Mouse (Mus musculus) thymus, postnatal 4 days (tissue): ENCODE results near the gene Tmco4.
"Not testable (repeated sequence)": the region's sequence is repeated elsewhere in the genome, so short reads cannot be mapped to it uniquely, and the experiment has no call there.

ENCODE experiments used
- DNase-seq: peaks from one replicate; pipeline ENCODE4 v3.0.0; 2021

The Tmco4 gene

GRCm38 (mm10) chr4:138974540-138974939 lies 1.9 kb downstream of the Tmco4 start:
- DNase-seq, result not testable (repeated sequence)

- DNase-seq, result no peak
Observed at GRCm38 (mm10) chr4:138975194-138975593, 2.5 kb downstream of the Tmco4 start.

- DNase-seq, result no peak
Observed at GRCm38 (mm10) chr4:138976046-138976445, 3.4 kb downstream of the Tmco4 start.

GRCm38 (mm10) chr4:138980021-138980420 lies 7.3 kb downstream of the Tmco4 start:
- DNase-seq, result no peak

DNA sequence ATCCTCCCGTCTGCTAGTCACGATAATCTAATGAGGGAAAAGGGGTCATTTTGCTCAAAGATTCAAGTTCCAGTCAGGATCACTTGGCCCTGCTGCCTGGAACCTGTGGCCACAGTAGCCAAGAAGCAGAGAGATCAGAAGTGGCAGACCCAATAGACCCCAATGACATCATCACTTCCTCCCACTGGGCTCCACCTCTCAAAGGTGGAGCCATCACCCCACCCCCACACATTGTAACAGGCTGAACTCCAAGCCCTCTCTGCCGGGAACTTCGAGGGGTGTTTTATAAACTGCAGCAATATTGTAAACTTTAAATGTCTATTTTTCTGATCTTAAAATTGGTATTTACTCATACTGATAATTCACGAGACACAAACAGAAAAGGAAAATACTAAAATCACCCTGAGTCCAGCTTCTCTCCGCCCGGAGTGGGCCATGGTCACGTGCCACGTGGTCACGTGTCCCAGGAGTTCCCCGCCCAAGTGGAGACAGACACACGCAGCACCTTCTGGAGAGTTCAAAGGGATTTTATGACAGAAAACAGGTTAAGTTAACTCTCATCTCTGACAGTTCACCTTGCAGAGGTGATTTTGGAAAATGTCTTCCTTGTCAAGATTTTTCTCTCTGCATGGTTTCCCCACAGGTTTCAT lies 8.2 kb downstream of the Tmco4 start:
- DNase-seq, result no peak

DNA sequence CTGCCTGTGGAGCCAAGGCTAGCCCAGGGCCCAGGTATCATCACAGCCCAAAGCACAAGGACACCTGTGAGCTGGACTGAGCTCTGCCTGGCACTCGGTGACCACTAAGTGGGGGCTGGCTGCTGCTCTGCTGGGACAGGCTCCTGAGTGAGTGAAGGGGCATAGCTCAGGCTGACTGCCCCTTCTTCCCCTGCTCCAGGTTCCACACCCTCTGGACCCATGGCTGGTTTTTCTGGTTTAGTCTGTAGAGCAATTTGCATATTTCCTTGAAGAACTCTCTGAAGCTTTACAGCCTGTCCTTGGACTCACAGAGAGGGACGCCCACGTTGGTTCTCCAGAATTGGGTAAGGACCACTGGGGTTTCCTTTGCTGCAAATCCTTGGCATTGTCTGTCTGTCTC lies 10.7 kb downstream of the Tmco4 start:
- DNase-seq, result no peak

DNA sequence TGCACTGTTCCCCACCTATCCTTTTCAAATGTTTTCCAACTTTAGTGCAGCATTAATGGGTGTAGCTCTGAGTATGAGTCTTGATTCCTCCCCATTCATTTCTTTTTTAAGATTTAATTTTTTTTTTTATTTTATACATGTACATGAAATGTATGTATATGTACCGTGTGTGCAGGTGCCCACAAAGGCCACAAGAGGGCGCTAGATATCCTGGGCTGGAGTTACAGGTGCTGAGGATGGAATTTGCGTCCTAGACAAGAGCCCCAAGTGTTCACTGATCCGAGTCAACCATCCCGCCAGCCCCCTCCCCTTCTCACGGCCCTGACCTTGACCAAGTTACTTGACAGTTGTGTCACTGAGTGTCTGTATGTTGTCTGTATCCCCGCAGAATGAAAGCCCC lies 12.1 kb downstream of the Tmco4 start:
- no peak for DNase-seq

DNA sequence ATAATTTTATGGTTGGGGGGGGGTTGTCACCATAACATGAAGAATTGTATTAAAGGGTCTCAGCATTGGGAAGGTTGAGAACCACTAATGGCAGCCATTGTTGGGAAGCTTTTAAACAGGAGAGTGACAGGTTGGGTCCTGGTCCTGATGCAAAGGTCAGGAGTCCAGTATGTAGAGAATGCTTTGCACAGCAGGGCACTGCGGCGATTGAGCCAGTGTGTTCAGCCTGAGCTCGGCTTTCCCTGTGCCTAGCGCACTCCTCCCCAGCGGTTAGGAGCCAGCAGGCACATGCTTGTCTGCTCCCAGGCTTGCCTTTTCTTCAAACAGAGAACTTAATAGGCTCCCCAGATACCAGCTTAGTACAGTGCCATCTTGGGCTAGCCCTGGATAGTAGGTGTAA lies 13.6 kb downstream of the Tmco4 start:
- no peak for DNase-seq

DNA sequence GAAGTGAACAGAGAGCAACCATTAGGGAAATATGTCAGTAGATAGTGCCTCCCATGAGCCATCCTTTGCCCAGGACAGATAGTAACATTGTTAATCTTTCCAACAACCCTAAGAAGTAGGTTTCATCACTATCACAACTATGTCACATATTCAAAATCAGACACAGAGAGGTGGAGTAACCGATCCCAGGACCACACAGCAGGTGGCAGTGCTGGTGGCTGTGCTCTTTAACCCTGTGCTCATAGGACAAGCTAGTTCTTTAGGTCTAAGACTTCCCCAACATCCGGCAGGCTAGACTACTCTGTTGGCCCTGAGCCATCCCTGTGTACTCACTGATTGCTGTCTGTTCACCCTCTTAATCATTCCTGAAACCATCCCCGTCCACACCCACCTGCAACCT lies 21.7 kb downstream of the Tmco4 start:
- no peak for DNase-seq

GRCm38 (mm10) chr4:138996410-138996809 lies 23.7 kb downstream of the Tmco4 start:
- DNase-seq, result peak; percentile 68

DNA sequence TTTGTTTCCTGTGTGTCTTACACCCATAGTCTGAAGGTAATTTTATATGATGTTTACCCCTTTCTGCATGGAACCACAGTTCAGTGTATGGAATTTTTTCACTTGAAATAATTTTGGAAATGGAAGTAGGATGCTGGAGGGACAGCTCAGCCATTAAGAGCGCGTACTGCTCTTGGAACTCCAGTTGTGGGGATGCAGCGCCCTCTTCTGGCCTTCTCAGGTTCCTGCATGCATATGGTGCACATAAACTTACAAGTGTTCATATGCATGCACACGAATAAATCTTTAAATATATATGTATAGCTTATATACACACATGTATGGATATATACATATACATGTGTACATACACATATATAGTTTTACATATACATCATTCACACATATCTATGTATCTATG lies 24.4 kb downstream of the Tmco4 start:
- peak; percentile 33 for DNase-seq

DNA sequence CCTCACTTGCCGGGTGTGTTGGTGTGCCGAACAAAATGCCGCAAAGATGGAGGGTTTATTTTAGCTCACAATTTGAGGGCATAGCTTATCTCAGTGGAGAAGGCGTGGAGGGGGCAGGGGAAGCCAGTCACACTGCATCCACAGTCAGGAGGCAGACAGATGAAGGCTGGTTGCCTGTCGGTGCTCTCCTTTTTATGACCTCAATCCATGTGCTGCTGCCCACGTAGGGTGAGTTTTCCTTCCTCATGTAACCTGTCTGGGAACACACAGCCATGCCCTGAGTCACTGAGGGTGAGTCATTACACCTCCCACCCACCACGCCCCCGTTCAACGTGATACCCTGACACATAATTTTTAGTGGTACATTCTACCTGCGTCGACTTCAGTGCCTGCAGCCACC lies 25.9 kb downstream of the Tmco4 start:
- DNase-seq, result no peak

GRCm38 (mm10) chr4:139001026-139001425 lies 28.3 kb downstream of the Tmco4 start:
- no peak for DNase-seq

DNA sequence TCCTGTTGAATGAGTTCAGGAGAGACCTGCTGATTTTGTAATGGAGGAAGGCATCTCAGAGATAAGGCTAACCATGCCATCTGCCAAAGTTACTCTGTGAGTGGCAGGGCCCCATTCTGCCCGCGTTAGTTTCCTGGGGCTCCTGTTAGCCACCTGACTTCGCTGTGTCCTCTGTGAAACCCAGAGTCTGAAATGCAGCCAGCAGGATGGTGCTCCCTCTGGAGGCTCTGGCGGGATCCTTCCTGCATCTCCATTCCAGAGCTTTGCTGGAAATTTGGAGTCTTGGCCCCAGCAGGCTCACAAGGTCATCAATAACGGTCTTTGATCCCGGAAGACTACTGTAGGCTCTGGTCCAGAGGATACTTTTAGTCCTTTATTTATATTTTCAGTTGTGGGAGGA lies 28.7 kb downstream of the Tmco4 start:
- no peak for DNase-seq

DNA sequence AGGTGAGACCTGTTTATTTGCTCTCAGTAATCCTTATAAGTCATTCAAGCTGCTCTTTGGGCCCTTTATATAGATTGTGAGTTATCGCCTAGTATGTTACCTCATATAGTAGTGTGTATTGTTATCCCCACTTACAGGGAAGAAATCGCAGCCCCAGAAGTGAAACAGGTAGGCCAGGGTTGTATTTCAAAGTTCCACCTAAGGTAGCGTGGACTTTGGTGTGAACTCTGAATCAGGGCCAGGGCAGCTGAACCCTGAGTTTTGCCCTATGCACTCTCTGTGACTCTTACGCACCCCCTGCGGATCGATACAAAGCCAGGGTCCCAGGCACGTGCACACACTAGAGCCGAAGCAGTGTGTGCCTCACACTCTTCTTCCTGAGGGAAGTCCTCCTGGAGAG lies 31.4 kb downstream of the Tmco4 start:
- DNase-seq, result no peak

DNA sequence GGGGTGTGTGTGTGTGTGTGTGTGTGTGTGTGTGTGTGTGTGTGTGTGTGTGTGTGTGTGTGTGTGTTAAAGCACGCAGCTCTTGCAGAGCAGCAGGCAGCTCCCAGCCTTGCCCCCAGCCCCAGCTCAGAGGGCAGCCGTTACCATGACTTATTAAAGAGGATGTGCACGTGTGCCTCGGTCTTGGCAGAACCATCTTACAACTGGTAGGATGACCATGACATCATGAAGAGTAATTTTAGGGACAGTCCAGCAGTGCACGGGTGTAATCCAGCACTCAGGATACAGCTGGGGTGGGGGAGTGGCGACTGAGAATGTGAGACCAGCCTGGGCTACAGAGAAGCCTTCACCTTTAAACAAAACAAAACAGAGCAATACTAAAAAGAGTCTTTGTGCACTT lies 32.5 kb downstream of the Tmco4 start:
- no peak for DNase-seq

- DNase-seq, result no peak
Observed at GRCm38 (mm10) chr4:139007353-139007752, 34.7 kb downstream of the Tmco4 start.

GRCm38 (mm10) chr4:139007981-139008536 lies 35.4 kb downstream of the Tmco4 start:
- DNase-seq, result no peak

DNA sequence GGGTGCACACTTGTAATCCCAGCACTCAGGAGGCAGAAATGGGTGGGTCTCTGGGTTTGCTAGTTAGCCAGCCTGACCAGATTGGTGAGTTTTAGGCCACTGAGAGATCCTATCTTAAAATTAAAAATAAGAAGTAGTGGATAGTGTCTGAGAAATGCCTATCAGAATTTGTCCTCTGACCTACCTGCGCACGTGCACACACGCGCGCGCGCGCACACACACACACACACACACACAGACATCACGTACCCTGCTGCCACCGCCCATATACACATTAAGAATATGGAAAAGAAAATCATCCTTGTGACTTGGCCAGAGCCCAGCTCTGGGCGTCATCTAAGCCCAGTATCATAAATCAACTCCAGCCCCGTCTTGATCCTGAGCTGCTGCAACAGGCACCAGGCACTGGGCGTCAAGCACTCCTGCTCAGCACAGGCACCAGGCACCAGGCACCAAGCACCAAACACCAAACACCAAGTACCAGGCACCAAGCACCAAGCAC lies 38.6 kb downstream of the Tmco4 start:
- no peak for DNase-seq

DNA sequence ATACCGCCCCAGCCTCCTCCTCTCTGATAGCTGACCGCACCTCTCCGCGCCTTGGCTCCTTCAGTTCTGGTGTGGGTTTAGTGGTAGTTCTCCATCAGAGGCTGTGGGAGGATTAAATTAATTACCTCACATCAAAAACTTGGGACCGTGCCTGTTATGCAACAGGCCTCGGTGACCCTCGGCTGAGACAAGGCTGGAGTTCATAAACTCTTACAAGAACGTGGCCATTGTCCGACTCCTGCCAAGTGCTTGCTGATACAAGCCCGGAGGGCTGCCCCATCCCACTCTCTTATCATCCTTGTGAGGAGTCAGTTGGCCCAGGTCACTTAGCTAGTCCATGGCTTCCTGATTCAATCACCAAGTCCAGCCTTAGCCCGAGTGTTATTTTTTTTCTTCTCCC lies 40.6 kb downstream of the Tmco4 start:
- DNase-seq, result no peak

GRCm38 (mm10) chr4:139014793-139015192 lies 42.1 kb downstream of the Tmco4 start:
- peak; percentile 45 for DNase-seq

- DNase-seq, result no peak
Observed at GRCm38 (mm10) chr4:139018388-139018787, 45.7 kb downstream of the Tmco4 start.

- no peak for DNase-seq
Observed at GRCm38 (mm10) chr4:139018976-139019375, 46.3 kb downstream of the Tmco4 start.

DNA sequence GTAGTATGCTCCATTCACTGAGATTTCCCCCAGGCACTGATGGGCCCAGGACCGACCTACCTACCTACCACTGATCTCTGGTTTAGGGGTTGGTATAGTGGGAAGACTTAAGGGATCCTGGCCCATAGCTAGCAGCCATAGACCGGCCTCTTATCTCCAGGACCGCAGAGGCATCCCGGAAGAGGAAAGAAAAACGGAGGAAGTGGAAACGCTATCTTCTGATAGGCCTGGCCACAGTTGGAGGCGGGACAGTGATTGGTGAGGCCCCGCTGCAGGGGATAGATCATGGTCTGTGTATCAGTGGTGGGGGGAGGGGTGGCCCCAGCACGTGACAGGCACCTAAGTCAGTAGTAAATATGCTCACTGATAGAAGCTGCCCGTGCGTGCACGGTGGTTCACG lies 46.7 kb downstream of the Tmco4 start:
- no peak for DNase-seq

DNA sequence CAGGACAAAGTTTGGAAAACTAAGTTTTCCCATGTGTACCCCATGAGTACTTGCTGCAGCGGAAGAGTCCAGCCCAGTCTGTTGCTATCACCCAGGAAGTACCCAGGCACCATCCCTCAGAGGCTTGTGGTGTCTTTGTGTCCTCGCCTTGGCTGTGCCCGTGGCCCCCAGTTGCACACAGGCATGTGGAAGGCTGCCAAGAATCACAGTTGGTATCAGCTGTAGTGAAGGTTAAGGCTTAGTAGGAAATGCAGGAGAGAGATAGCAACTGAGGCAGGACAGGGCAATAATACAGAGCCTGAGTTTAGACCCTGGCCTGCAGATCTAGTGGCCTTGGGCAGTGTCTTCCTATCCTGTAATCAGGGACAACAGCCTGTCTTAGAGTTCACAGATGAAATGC lies 47.7 kb downstream of the Tmco4 start:
- DNase-seq, result no peak
